Mouse (Mus musculus) liver, adult 2 months (tissue): Measurements from ENCODE around the gene Dnal1. TPM values are rescaled to one million over a fixed set of nuclear protein-coding genes. Genes with fewer than 3 reads are reported as not detected.

Experiments
- DNase-seq: peaks from one replicate; pipeline ENCODE4 v3.0.0-alpha.2; 2011; ENCODE audit warnings: low read depth, low spot score; ENCODE audit errors: extremely low read depth
- H3K27ac ChIP-seq: fragments of 200-500 bp; replicated peaks from 2 replicates; pipeline ENCODE4 v1.5.1; 2012; ENCODE audit warnings: low read depth, mild to moderate bottlenecking, control low read depth, inconsistent platforms, low read length; ENCODE audit not compliant: insufficient read depth
- H3K27me3 ChIP-seq: fragments of 200-500 bp; 2 replicates; pipeline ENCODE4 v1.6.1; 2012; ENCODE audit warnings: mild to moderate bottlenecking, moderate library complexity, low read length, inconsistent platforms; ENCODE audit not compliant: control insufficient read depth, insufficient read depth
- H3K36me3 ChIP-seq: fragments of 200-500 bp; 2 replicates; pipeline ENCODE4 v1.6.1; 2012; ENCODE audit warnings: low read length, inconsistent platforms; ENCODE audit not compliant: control insufficient read depth, insufficient read depth
- H3K4me1 ChIP-seq: fragments of 200-500 bp; 2 replicates; pipeline ENCODE4 v1.6.1; 2011; ENCODE audit warnings: low read length; ENCODE audit not compliant: control insufficient read depth, insufficient read depth
- H3K4me3 ChIP-seq: fragments of 200-500 bp; 2 replicates; pipeline ENCODE4 v1.5.1; 2011; ENCODE audit warnings: low read depth, mild to moderate bottlenecking, control low read depth, low read length, moderate library complexity; ENCODE audit not compliant: insufficient read depth
- H3K79me2 ChIP-seq: fragments of 200-500 bp; 2 replicates; pipeline ENCODE4 v1.6.1; 2012; ENCODE audit warnings: inconsistent platforms, mild to moderate bottlenecking, low read length, moderate library complexity; ENCODE audit not compliant: control insufficient read depth, insufficient read depth
- H3K9ac ChIP-seq: fragments of 200-500 bp; 2 replicates; pipeline ENCODE4 v1.6.1; 2012; ENCODE audit warnings: low read depth, mild to moderate bottlenecking, control low read depth, inconsistent platforms, low read length
- CTCF ChIP-seq: fragments of 200-500 bp; IDR thresholded peaks from 2 replicates; pipeline ENCODE4 v1.5.1; 2011; ENCODE audit warnings: low read depth, low read length, control low read depth
- POLR2A ChIP-seq: fragments of 200-500 bp; IDR thresholded peaks from 2 replicates; pipeline ENCODE4 v1.6.1; 2011; ENCODE audit warnings: low read length, control low read depth; ENCODE audit not compliant: insufficient read depth; ENCODE audit errors: extremely low read depth
- WGBS: fragments of 180-500 bp; shearing (Covaris S2); methylation state at CpG from one replicate; pipeline ENCODE4 v1.1.7; 2018; 5-methylcytosine and 5-hydroxymethylcytosine counted together
- polyA plus RNA-seq: library from polyadenylated mRNA; depleted of rRNA; stranded (reverse); fragments of >200 nt; gene quantifications from 2 replicates; pipeline ENCODE4 v1.2.3, GENCODE M21; 2012
- total RNA-seq: library from RNA; depleted of rRNA; stranded (reverse); fragments of >200 nt; gene quantifications from 2 replicates; pipeline ENCODE4 v1.2.3, GENCODE M21; 2014

Gene Dnal1
- total and polyA plus RNA-seq, 2 experiments: 0.38 to 0.46 TPM

DNA sequence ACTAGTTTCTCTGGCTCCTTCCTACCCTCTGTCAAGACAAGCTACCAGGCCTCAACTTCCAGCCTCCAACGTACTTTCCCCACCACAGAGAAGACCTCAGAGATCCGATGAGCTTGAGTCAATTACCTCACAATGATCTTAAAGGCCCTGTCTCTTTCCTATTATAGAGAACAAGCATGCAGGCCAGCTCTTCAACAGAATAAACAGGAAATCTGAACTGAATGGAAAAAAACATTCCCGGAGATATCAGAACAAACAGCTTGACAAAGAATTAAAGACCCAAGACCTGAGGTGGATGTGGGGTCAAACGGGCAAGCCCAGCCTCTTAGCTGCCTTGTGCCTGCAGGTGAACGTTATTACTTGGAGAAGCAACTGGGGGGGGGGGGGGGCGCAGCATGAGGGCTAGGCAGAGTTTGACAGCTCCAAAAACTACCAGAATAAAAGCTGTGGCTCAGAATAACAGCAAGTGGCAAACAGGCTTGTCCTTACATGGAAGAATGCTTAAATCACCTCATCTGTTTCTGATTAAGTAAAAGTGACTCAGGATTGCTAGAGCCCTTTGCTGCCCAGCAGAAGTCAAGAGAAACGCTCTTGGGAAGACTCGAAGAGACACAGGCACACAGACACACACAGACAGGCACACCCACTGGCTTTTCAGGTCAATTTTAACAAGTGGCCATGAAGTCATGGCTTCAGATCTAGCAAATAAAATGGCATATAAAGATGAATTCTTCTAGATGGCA is 51.6 kb downstream of the Dnal1 start:
- 51% methylated on average over 8 of the region's 8 CpGs for WGBS
- Histone ChIP-seq H3K4me1 (peaks cover 2% of the 10 kb centered on the region), H3K79me2 (peaks cover 23% of the 10 kb centered on the region; the same call in 1 of the 2 replicates), H3K4me3 (no peak overlapping the region), H3K9ac (no peak overlapping the region), H3K36me3 (no peaks in the 10 kb centered on the region), H3K27me3 (no peaks in the 10 kb centered on the region), H3K27ac (peak overlapping the region; percentile 64)
- DNase-seq: no peak
- TF ChIP-seq CTCF: no peak
- TF ChIP-seq POLR2A: no peak

GRCm38 (mm10) chr12:84170610-84171009 is 56.4 kb downstream of the Dnal1 start:
- no peak overlapping the region for H3K27ac ChIP-seq
- TF ChIP-seq CTCF (no peak), POLR2A (no peak)
- H3K4me1 ChIP-seq: peaks cover 18% of the 10 kb centered on the region
- no peak overlapping the region for H3K9ac ChIP-seq
- no peak overlapping the region for H3K4me3 ChIP-seq
- peaks cover 6% of the 10 kb centered on the region for H3K36me3 ChIP-seq
- no peak for DNase-seq
- 74% methylated on average over 10 of the region's 10 CpGs for WGBS
- H3K27me3 ChIP-seq: no peaks in the 10 kb centered on the region
- H3K79me2 ChIP-seq: peaks cover 39% of the 10 kb centered on the region

DNA sequence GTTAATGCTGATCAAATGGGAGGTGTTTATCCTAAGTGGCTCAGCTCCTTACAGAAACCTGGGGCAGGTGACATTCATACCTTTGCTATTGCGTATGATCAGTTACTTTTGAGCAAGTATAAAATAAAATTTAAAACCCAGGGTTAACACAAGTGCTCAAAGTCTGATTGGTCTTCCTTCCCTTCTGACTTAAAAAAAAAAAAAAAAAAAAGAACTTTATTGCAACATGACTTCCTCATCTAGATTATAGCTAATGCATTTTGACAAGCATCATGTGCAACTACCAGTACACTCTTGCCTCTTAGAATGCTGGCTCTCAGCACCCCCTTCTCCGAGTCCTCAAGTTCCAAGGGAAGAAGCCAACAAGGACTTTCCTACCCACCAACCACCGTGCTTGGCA is 58.0 kb downstream of the Dnal1 start:
- Histone ChIP-seq H3K9ac (no peak overlapping the region), H3K36me3 (peaks cover 6% of the 10 kb centered on the region), H3K4me3 (no peak overlapping the region), H3K79me2 (peaks cover 46% of the 10 kb centered on the region), H3K4me1 (peaks cover 30% of the 10 kb centered on the region), H3K27ac (no peak overlapping the region), H3K27me3 (no peaks in the 10 kb centered on the region)
- WGBS: 92% methylated on average over 3 of the region's 3 CpGs
- no peak for DNase-seq
- TF ChIP-seq CTCF (no peak), POLR2A (no peak)

DNA sequence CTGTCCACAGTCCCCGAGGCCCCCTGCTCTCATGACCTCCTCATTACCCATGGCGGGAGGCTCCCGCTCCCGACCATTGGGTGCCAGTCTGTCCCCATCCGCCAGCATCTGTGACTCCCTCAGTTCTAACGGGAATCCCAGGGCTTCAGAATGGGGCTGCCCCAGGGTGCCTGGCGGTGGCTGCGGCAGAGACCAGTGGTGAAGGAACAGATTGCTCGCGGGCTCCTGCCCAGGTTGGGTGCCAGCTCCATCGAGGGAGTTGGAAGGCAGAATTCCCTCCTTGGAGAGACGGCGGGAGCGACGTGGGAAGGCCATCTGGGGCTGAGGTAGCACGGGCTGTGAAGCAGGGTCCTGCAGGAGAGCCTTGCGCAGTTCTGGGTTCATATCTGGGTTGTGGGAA is 58.7 kb downstream of the Dnal1 start:
- peaks cover 6% of the 10 kb centered on the region for H3K36me3 ChIP-seq
- H3K27ac ChIP-seq: no peak overlapping the region
- 92% methylated on average over 17 of the region's 17 CpGs for WGBS
- TF ChIP-seq CTCF (no peak), POLR2A (no peak)
- H3K4me3 ChIP-seq: no peak overlapping the region
- peaks cover 45% of the 10 kb centered on the region for H3K79me2 ChIP-seq
- H3K27me3 ChIP-seq: no peaks in the 10 kb centered on the region
- DNase-seq: no peak
- no peak overlapping the region for H3K9ac ChIP-seq
- peaks cover 35% of the 10 kb centered on the region for H3K4me1 ChIP-seq

GRCm38 (mm10) chr12:84173309-84173915 is 59.2 kb downstream of the Dnal1 start:
- no peak for DNase-seq
- Histone ChIP-seq H3K27me3 (no peaks in the 10 kb centered on the region), H3K79me2 (peaks cover 44% of the 10 kb centered on the region), H3K9ac (peak overlapping the region; percentile 52), H3K4me3 (no peak overlapping the region; the same call in 1 of the 2 replicates), H3K27ac (peak overlapping the region; percentile 95), H3K4me1 (peaks cover 40% of the 10 kb centered on the region), H3K36me3 (peaks cover 6% of the 10 kb centered on the region)
- TF ChIP-seq POLR2A (no peak), CTCF (no peak)
- WGBS: 76% methylated on average over 13 of the region's 13 CpGs
